Mouse (Mus musculus) left cerebral cortex, adult 9 months (tissue): Measurements from ENCODE around the gene Spib.

Source experiments
- DNase-seq, 2 experiments: peaks; one replicate each; pipeline ENCODE4 v3.0.0; 2022; ENCODE audit warnings: low spot score in 2 of 2

The Spib gene

GRCm38 (mm10) chr7:44548497-44549087, 16.7 kb upstream of the Spib start, which contains the start of gene Pold1:
Gene Pold1, minus strand, starts transcription at chr7:44548849.
- DNase-seq, result peak; percentile 97 to 100

DNA sequence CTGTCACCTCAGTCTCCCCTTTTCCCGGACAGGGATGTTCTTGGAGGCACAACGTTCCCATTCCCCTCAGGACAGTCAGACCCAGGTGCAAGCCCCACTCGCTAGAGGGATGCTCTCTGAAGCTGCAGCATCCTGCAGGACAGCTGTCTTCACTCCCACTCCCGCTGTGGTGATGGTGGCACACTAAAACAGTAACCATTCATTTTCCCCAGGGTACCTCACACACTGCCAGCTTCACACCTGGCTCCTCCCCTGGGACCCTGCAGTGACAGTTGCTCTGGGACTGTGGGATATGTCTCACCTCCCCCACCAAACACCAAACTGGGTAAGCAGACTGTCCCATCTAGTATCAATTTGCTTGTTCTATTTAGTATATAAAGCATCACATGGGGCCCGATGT, 15.9 kb upstream of the Spib start:
- DNase-seq, result no peak

- no peak for DNase-seq
These were observed 15.2 kb upstream of the Spib start for GRCm38 (mm10) chr7:44547041-44547440.

DNA sequence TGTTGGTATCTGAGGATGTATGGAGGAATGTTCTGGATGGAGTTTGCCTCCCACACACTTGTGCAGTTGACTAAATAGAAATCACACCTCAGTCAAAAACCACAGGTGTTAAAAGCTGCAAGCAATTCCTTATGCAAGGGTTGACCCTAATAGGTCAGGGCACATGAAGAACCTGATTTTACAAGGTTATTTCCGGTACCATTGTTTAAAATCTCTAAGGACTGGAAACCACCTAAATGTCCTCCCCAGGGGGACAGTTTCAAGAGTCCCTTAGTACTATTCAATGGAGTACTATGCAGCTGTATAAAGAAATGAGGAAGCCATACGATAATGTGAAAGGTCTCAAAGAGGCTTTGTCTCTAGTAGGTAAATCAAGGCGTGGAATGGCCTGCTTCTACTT, 14.4 kb upstream of the Spib start:
- no peak for DNase-seq

GRCm38 (mm10) chr7:44543071-44543470, 11.2 kb upstream of the Spib start:
- no peak for DNase-seq

- no peak for DNase-seq
These were observed 10.7 kb upstream of the Spib start for GRCm38 (mm10) chr7:44542555-44542954.

- DNase-seq, result no peak
These were observed 7.1 kb upstream of the Spib start for GRCm38 (mm10) chr7:44538756-44539624.

GRCm38 (mm10) chr7:44537496-44537895, 5.6 kb upstream of the Spib start:
- no peak for DNase-seq

DNA sequence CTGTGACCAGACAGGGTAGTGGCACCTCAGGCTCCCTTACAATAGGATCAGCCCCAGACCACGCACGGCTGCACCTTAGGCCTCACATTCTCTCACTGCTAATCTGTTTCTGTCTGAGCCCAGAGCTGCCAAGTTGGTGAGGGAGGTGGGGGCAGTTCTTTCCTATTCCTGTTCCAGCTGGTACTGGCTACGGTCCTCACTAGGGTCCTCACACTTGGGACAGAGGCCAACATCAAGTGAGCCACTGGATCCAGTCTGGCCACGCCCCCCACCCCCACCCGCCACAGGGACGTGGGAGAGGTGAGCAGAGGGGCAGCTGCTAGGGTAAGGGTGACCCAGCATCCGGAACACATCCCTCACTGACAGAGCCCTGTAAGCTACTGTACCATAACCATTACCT, 5.1 kb upstream of the Spib start:
- no peak for DNase-seq

GRCm38 (mm10) chr7:44536590-44536968, 4.7 kb upstream of the Spib start:
- peak in 1 of 2 experiments; percentile 69 for DNase-seq

GRCm38 (mm10) chr7:44535657-44536589, 4.1 kb upstream of the Spib start:
- DNase-seq, result no peak

DNA sequence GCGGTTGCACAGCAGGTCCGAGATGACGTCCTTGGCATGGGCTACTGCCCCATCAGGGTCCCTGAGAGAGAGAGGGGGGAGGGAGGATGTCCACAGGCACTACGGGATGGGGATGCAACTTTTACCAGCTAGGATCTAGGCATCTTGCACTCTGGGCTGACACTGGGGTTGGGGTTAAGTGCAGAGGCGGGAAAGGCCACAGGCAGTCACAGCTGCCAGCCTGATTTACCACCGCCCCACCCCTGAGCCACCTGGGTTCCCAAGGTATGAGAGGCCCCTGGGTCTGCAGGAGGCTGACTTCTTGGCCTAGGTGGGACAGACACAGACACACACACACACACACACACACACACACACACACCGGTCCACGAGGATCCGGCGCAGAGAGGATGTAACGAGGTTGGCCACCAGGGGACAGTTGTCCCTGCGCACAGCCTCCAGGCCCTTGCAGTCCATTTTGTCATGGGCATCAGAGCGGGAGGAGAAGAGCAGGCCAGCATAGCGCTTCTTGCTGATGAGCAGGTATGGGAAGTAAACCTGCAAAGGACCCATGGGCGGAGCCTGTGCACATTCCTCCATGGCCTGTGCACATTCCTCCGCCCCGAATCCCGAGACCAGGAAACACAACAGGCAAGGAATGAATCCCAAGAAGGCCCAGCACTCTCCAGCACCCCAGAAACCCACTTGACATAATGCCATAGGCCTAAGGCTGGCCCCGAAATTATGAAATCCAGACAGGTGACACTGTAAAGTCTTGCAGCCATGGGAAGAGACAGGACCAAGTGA, 3.0 kb upstream of the Spib start:
- DNase-seq, result no peak

GRCm38 (mm10) chr7:44534242-44534641, 2.4 kb upstream of the Spib start:
- DNase-seq, result no peak

GRCm38 (mm10) chr7:44533746-44534045, 1.8 kb upstream of the Spib start:
- no peak for DNase-seq

DNA sequence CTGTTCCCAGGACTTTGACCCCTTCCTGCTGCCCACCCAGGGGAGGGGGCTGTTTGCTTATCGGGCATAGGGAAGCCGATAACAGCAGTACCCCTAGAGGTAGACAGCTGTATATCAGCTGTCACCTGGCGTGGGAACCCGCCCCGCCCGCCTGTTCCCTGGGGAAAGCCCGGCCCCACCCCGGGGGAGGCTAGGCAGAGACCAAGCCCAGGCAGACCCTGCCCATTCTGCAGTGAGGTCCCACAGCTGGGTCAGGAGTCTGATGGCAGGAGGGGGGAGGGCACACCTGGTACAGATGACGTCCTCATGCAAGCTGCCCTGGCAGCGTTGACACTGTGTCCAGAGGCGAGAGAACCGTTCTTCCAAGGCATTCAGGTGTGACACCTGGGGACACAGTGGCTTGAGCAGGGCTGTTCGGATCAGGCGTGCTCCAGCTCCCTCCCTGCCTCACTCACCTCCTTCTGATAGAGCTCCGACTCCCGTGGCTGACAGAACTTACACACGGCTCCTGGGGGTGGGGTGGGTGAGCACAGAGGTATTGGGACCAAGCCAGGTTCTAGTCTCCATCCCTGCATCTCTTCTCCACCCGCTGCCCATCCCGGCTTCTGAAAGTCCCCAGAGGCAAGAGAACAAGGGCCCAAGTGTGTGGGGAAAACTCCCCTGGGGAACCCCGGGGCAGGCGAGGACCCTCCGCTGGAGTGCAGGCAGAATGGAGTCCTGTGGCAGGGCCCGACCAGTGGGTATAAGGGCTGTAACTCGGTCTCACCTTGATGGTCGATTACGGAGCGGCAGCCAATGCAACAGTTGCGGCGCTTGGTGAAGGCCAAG, 1.3 kb upstream of the Spib start:
- no peak for DNase-seq

- DNase-seq, result no peak
These were observed 664 bp downstream of the Spib start for GRCm38 (mm10) chr7:44531207-44531606.

- DNase-seq, result no peak
These were observed 1.4 kb downstream of the Spib start for GRCm38 (mm10) chr7:44530507-44530906.

- DNase-seq, result no peak
These were observed 2.4 kb downstream of the Spib start for GRCm38 (mm10) chr7:44529518-44529917.

GRCm38 (mm10) chr7:44527483-44528398, 4.1 kb downstream of the Spib start:
- peak; percentile 52 to 81 for DNase-seq
